Mouse (Mus musculus) MEL (cell line): ENCODE measurements around the gene Chpf. TPM values are rescaled to one million over a fixed set of nuclear protein-coding genes. Genes with fewer than 3 reads are reported as not detected.

Experiments
- DNase-seq: peaks from one replicate; pipeline ENCODE4 v3.0.0; 2011; ENCODE audit warnings: low read depth, low spot score
- H3K27ac ChIP-seq: 2 replicates; pipeline ENCODE4 v1.5.1; 2012; ENCODE audit warnings: low read depth, mild to moderate bottlenecking, control low read depth, low read length, moderate library complexity; ENCODE audit not compliant: control insufficient read depth
- H3K27me3 ChIP-seq, 2 experiments: fragments of 150-350 bp in 1 of 2; sonication (generic) in 1 of 2; 2 replicates each; pipeline ENCODE4 v1.6.1; 2012; ENCODE audit warnings: low read length in 2 of 2, mild to moderate bottlenecking in 2 of 2, improper control_type of control experiment in 1 of 2, moderate library complexity in 1 of 2; ENCODE audit not compliant: insufficient read depth in 2 of 2, control insufficient read depth in 1 of 2
- H3K36me3 ChIP-seq, 2 experiments: 2 replicates each; pipeline ENCODE4 v1.6.1; 2012 to 2014; ENCODE audit warnings: low read length in 2 of 2, improper control_type of control experiment in 1 of 2, inconsistent platforms in 1 of 2, mild to moderate bottlenecking in 1 of 2; ENCODE audit not compliant: insufficient read depth in 2 of 2, control insufficient read depth in 1 of 2
- H3K4me1 ChIP-seq, 2 experiments: fragments of 150-350 bp in 1 of 2; sonication (generic) in 1 of 2; 2 replicates each; pipeline ENCODE4 v1.6.1; 2012; ENCODE audit warnings: low read length in 2 of 2, improper control_type of control experiment in 1 of 2, mild to moderate bottlenecking in 1 of 2; ENCODE audit not compliant: insufficient read depth in 2 of 2, control insufficient read depth in 1 of 2
- H3K4me3 ChIP-seq, 2 experiments: fragments of 150-350 bp in 1 of 2; sonication (generic) in 1 of 2; 2 replicates each; pipeline ENCODE4 v1.5.1; 2012; ENCODE audit warnings: low read depth in 2 of 2, low read length in 2 of 2, mild to moderate bottlenecking in 2 of 2, moderate library complexity in 2 of 2, control low read depth in 1 of 2, improper control_type of control experiment in 1 of 2; ENCODE audit not compliant: control insufficient read depth in 1 of 2, insufficient read depth in 1 of 2
- H3K79me2 ChIP-seq: 2 replicates; pipeline ENCODE4 v1.6.1; 2012; ENCODE audit warnings: mild to moderate bottlenecking, low read length, moderate library complexity; ENCODE audit not compliant: control insufficient read depth, poor library complexity, insufficient read depth
- H3K9ac ChIP-seq: 2 replicates; pipeline ENCODE4 v1.6.1; 2012; ENCODE audit warnings: low read depth, mild to moderate bottlenecking, control low read depth, low read length, moderate library complexity; ENCODE audit not compliant: control insufficient read depth, poor library complexity, severe bottlenecking
- H3K9me3 ChIP-seq: fragments of 150-350 bp; sonication (generic); replicated peaks from 2 replicates; pipeline ENCODE4 v1.6.1; 2012; ENCODE audit warnings: mild to moderate bottlenecking, low read length, improper control_type of control experiment, moderate library complexity; ENCODE audit not compliant: insufficient read depth
- BHLHE40 ChIP-seq: IDR thresholded peaks from 2 replicates; pipeline ENCODE4 v1.6.1; 2012; ENCODE audit warnings: low read depth, mild to moderate bottlenecking, inconsistent platforms, low read length, improper control_type of control experiment, borderline replicate concordance
- CTCF ChIP-seq, 3 experiments: IDR thresholded peaks in 2 of 3; conservative IDR thresholded peaks in 1 of 3; 2 replicates each; pipeline ENCODE4 v1.5.1; 2011 to 2012; ENCODE audit warnings: low read length in 3 of 3, low read depth in 2 of 3, mild to moderate bottlenecking in 2 of 3, improper control_type of control experiment in 1 of 3, inconsistent platforms in 1 of 3, mixed read lengths in 1 of 3, moderate library complexity in 1 of 3; ENCODE audit not compliant: control insufficient read depth in 1 of 3, insufficient read depth in 1 of 3, poor library complexity in 1 of 3, severe bottlenecking in 1 of 3
- ELF1 ChIP-seq: IDR thresholded peaks from 2 replicates; pipeline ENCODE4 v1.6.1; 2014; ENCODE audit warnings: low read depth, mild to moderate bottlenecking, inconsistent platforms, low read length, improper control_type of control experiment, moderate library complexity
- GATA1 ChIP-seq: IDR thresholded peaks from 2 replicates; pipeline ENCODE4 v1.6.1; 2011; ENCODE audit warnings: low read depth, low read length, improper control_type of control experiment
- HCFC1 ChIP-seq: IDR thresholded peaks from 2 replicates; pipeline ENCODE4 v1.6.1; 2012; ENCODE audit warnings: low read depth, mild to moderate bottlenecking, inconsistent platforms, low read length, improper control_type of control experiment, moderate library complexity
- JUND ChIP-seq: IDR thresholded peaks from 2 replicates; pipeline ENCODE4 v1.6.1; 2011; ENCODE audit warnings: low read depth, mild to moderate bottlenecking, improper control_type of control experiment, low read length
- KAT2A ChIP-seq: conservative IDR thresholded peaks from 2 replicates; pipeline ENCODE4 v1.6.1; 2012; ENCODE audit warnings: low read depth, low read length, improper control_type of control experiment, inconsistent platforms
- MAX ChIP-seq: IDR thresholded peaks from 2 replicates; pipeline ENCODE4 v1.6.1; 2011; ENCODE audit warnings: low read length, improper control_type of control experiment
- MYC ChIP-seq: IDR thresholded peaks from 2 replicates; pipeline ENCODE4 v1.6.1; 2011; ENCODE audit warnings: low read depth, mild to moderate bottlenecking, low read length, improper control_type of control experiment, moderate library complexity
- POLR2A ChIP-seq, 2 experiments: IDR thresholded peaks; 2 replicates each; pipeline ENCODE4 v1.6.1; 2011 to 2012; ENCODE audit warnings: low read length in 2 of 2, mild to moderate bottlenecking in 2 of 2, control low read depth in 1 of 2, improper control_type of control experiment in 1 of 2, low read depth in 1 of 2, moderate library complexity in 1 of 2; ENCODE audit not compliant: control insufficient read depth in 1 of 2, insufficient read depth in 1 of 2, poor library complexity in 1 of 2
- POLR2AphosphoS5 ChIP-seq: IDR thresholded peaks from 2 replicates; pipeline ENCODE4 v1.6.1; 2012; ENCODE audit warnings: low read depth, borderline replicate concordance, mild to moderate bottlenecking, inconsistent platforms, low read length, moderate library complexity, mixed read lengths
- RAD21 ChIP-seq: IDR thresholded peaks from 2 replicates; pipeline ENCODE4 v1.6.1; 2011; ENCODE audit warnings: mild to moderate bottlenecking, low read depth, low read length, improper control_type of control experiment
- RCOR1 ChIP-seq: IDR thresholded peaks from 2 replicates; pipeline ENCODE4 v1.6.1; 2012; ENCODE audit warnings: low read depth, mild to moderate bottlenecking, inconsistent platforms, low read length, improper control_type of control experiment
- TAL1 ChIP-seq: IDR thresholded peaks from 2 replicates; pipeline ENCODE4 v1.6.1; 2012; ENCODE audit warnings: mild to moderate bottlenecking, inconsistent platforms, low read length, moderate library complexity, mixed read lengths
- UBTF ChIP-seq: IDR thresholded peaks from 2 replicates; pipeline ENCODE4 v1.6.1; 2012; ENCODE audit warnings: low read depth, mild to moderate bottlenecking, inconsistent platforms, low read length, improper control_type of control experiment, moderate library complexity, borderline replicate concordance; ENCODE audit not compliant: insufficient read depth
- USF1 ChIP-seq: IDR thresholded peaks from 2 replicates; pipeline ENCODE4 v1.6.1; 2014; ENCODE audit warnings: low read depth, mild to moderate bottlenecking, inconsistent platforms, low read length, improper control_type of control experiment, moderate library complexity
- ZC3H11A ChIP-seq: IDR thresholded peaks from 2 replicates; pipeline ENCODE4 v1.6.1; 2012; ENCODE audit warnings: low read depth, mild to moderate bottlenecking, inconsistent platforms, low read length, improper control_type of control experiment
- ZMIZ1 ChIP-seq: IDR thresholded peaks from 2 replicates; pipeline ENCODE4 v1.6.1; 2012; ENCODE audit warnings: low read depth, mild to moderate bottlenecking, inconsistent platforms, low read length, improper control_type of control experiment, moderate library complexity
- ZNF384 ChIP-seq: IDR thresholded peaks from 2 replicates; pipeline ENCODE4 v1.6.1; 2012; ENCODE audit warnings: low read depth, mild to moderate bottlenecking, inconsistent platforms, low read length, improper control_type of control experiment
- polyA plus RNA-seq, 2 experiments: library from polyadenylated mRNA; stranded (reverse) in 1 of 2; unstranded in 1 of 2; fragments of >175 nt in 1 of 2; fragments of >200 nt in 1 of 2; gene quantifications; 2 replicates each; pipeline versions ENCODE4 v1.2.1 to v1.2.4; 2012; ENCODE audit warnings: low replicate concordance in 2 of 2, low read depth in 1 of 2; ENCODE audit not compliant: insufficient read length in 2 of 2, insufficient read depth in 1 of 2, missing spikeins in 1 of 2
- total RNA-seq: library from RNA; depleted of rRNA; stranded (reverse); fragments of 300-350 nt; gene quantifications from 2 replicates; pipeline ENCODE4 v1.2.3, GENCODE M21; 2012

Chpf gene
- total and polyA plus RNA-seq, 3 experiments, result 32.3 to 49.0 TPM; not detected in 1

DNA sequence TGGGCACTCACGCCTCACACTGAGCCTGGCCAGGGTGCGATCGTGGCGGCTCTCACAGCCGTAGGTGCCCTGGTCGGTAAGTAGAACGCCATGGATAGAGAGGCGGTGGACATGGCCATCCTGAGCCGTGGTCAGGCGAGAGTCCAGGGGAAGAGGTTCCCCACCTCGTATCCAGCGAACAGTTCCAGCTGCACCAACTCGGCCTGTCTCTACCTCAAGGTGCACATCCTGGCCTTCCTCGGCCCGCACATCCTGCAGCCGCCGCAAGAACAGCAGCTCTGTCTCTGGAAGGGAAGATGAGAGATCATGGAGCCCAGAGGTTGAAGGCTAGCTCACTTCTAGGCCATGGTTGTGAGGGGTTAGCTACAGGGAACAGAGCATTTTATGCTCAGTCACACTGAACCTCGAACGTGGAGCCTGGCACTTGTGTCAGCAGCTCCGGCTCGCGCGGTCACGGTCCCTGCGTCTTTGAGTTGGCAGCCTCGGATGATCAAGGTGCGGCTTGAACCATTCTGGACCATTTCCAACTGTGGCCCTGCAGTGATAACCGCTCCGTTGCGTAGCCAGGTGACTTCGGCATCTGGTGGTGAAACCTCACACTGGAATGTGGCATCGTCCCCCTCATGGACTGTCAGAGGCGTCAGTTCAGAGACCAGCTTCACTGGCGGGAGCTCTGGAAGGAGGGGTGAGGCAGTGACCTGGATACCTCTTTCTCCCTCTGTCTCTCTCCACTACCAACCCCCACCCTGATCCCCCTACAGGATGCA, 11.9 kb upstream of the Chpf start:
- H3K79me2 ChIP-seq, result no peaks in the 10 kb centered on the region
- H3K27me3 ChIP-seq, result peaks cover 0 to 1% of the 10 kb centered on the region in 2 experiments; a peak in 1 of 4 replicates
- H3K36me3 ChIP-seq, result no peaks in the 10 kb centered on the region
- no peak overlapping the region for H3K4me3 ChIP-seq
- TF ChIP-seq KAT2A (no peak), TAL1 (no peak), UBTF (no peak), CTCF (IDR thresholded peaks at IDR 0.05 in 2 of 3, conservative IDR thresholded peaks at IDR 0.05 in 1 of 3; ENCODE audit: control insufficient read depth in 1 of 3, insufficient read depth in 1 of 3, low read depth in 2 of 3, low read length in 3 of 3, poor library complexity in 1 of 3, severe bottlenecking in 1 of 3) (no peak), GATA1 (no peak), HCFC1 (no peak), BHLHE40 (no peak), POLR2AphosphoS5 (no peak), ZNF384 (no peak), RCOR1 (no peak), POLR2A (IDR thresholded peaks at IDR 0.05; ENCODE audit: control insufficient read depth in 1 of 2, insufficient read depth in 1 of 2, low read depth in 1 of 2, low read length in 2 of 2, poor library complexity in 1 of 2) (no peak), ZC3H11A (no peak), USF1 (no peak), ELF1 (no peak), JUND (no peak), MAX (no peak), RAD21 (no peak), ZMIZ1 (no peak), MYC (no peak)
- TF ChIP-seq, all 39 proteins: peak for 0
- Histone ChIP-seq H3K4me1 (peaks cover 0 to 7% of the 10 kb centered on the region in 2 experiments; a peak in 2 of 4 replicates), H3K27ac (no peak overlapping the region), H3K9me3 (no peaks in the 10 kb centered on the region), H3K9ac (no peak overlapping the region)
- no peak for DNase-seq

DNA sequence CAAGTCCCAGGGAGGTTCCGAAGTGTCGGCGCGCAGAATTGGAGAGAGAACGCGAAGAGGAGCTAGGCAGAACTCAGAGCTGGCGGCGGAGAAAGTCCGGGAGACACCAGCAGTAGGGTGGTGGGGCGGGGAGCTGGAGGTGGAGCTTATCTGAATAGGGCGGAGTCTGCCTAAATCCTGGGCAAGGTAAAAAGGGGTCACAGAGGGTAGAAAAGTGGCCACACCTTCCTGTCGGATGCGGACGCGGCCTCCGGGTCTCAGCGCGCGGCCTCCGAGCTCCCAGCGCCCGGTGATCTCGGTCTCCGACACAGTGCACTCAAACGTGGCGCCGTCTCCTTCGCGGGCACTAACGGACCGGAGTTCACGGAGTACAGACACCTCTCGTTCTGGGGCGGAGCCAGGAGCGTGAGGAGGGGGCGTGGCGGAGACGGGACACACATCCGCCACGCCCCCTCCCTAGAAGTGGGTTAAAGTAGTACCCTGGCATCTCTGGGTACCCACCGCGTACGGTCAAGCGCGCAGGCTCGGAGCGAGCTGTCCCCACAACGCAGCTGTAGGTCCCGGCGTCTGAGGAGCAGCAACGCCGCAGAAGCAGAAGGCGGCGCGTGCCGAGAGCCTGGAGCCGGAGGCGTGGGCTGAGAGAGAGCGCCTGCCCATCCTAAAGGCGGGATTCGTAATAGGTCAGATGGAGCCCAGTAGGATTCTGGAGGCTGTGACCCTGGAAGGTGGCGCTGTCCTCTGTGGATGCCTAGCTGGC, 8.5 kb upstream of the Chpf start:
- no peaks in the 10 kb centered on the region; a peak in 1 of 4 replicates for H3K27me3 ChIP-seq
- peak; percentile 90 for DNase-seq
- no peaks in the 10 kb centered on the region for H3K79me2 ChIP-seq
- peaks cover 0 to 7% of the 10 kb centered on the region in 2 experiments; a peak in 2 of 4 replicates for H3K4me1 ChIP-seq
- H3K36me3 ChIP-seq, result no peaks in the 10 kb centered on the region
- no peak overlapping the region for H3K27ac ChIP-seq
- no peaks in the 10 kb centered on the region for H3K9me3 ChIP-seq
- TF ChIP-seq ZNF384, result no peak
- TF ChIP-seq POLR2A (IDR thresholded peaks at IDR 0.05; ENCODE audit: control insufficient read depth in 1 of 2, insufficient read depth in 1 of 2, low read depth in 1 of 2, low read length in 2 of 2, poor library complexity in 1 of 2), result peak; percentile 32 to 34; a peak in 1 of 4 replicates
- 0 out of 2 replicates have a peak, but pooled peaks have one; percentile 26 for TF ChIP-seq HCFC1
- peak overlapping the region; percentile 47 for H3K9ac ChIP-seq
- H3K4me3 ChIP-seq, result peak overlapping the region; percentile 50 to 67
